Mouse (Mus musculus): ENCODE data around the gene Olfr960. TPM values are rescaled to one million over a fixed set of nuclear protein-coding genes. Genes with fewer than 3 reads are reported as not detected.

The Olfr960 gene
- not detected in 2 replicates for polyA plus RNA-seq (2012; rRNA removed; ENCODE audit: low replicate concordance)

DNA sequence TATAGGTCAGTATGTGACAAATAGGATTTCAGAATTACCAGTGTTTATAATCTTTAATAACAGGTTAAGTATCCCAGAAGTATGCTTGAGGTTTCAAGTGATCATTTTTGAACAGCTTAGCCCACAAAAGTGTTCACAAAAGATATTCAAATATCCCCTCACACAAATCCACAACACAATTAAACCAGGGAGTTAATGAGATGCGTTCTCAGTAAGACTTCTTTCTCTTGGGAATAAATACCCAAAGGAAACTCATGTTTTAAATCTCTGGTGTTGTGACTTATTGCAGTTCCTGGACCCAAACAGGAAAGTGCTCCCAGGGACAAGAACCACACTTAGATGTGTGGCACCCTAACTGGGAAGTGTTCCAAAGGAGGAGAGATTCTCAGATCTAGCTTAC lies at the start of gene Olfr960:
Olfr960 (plus strand) TSS at position 301 of the 400 bp plus-strand sequence.

DNA sequence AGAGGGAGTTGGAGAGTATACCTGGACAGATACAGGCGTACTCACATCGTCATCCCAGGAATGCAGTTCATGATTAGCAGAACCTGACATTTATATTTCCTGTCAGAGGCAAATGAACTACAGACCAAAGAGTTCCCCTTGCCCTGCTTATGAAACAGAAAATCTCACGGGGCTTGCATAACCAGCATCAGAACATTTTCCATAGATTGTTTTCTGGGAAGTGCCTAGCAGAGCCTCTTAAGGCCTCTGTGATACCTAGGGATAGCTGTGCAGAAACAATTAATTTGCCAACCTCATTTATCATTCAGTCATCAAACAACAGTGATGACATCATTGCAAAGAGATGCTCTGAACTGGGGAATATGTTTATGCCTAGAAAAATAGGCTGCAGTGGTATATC lies 45.7 kb upstream of the Olfr960 start, which contains the start of gene Olfr959:
Olfr959 (minus strand) TSS at position 101 of the 400 bp plus-strand sequence.

DNA sequence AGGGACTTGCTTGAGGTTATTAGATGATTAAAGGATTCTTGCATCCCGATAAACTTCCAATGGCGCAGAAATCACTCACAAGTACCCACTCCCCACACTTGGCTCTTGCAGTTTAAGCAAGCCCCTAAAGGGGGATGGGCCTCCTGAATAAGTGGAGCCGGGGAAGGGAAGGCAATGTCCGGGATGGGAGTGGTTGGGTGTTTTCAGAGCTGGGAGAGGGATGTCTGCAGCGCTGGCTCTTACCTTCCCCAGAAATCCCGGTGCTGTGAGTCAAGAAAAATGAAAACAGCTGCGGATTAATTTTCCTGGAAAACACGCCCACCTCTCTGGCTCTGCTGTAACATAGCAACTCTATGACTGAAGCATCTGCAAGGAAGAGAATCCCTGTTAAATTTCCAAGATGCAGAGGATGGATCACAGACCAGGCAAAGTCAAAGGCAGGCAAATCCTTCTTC lies 17.1 kb upstream of the Olfr960 start, which contains the start of gene AW551984:
AW551984 (minus strand) TSS at position 405 of the 455 bp plus-strand sequence.

DNA sequence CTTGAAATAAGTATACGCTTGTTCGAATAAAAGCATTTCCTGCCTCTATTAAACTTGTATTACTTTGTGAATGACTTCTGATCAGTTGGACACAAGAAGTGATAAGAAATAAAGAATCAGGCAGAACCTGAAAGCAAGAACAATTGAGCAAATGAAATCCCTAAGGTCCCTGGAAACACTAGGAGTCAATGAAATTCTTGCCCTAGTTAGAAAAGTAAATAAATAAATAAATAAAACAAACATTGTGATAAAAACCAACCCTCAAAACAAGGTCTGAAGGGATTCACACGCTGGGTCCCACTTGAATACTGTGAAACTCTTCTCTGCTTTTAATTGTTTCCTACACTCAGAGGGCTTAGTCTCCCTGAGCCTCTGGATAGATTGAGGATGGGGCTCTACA lies 10.8 kb upstream of the Olfr960 start, which contains the start of gene Olfr148:
Olfr148 (plus strand) TSS at position 301 of the 400 bp plus-strand sequence.

DNA sequence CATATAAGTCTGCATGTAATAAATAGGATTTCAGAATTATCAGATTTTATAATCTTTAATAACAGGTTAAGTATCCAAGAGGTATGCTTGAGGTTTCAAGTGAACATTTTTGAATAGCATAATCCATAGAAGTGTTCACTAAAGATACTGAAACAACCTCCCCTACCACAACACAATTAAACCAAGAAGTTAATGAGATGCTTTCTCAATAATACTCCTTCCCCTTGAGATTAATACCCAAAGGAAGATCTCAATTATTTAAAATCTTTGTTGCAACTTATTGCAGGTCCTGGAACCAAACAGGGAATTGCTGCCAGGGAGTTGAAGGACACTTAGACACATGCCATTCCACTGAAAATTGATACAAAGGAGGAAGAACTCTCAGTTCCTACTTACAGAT lies 23.6 kb downstream of the Olfr960 start, which contains the start of gene Olfr961:
Olfr961 (plus strand) TSS at position 301 of the 400 bp plus-strand sequence.

DNA sequence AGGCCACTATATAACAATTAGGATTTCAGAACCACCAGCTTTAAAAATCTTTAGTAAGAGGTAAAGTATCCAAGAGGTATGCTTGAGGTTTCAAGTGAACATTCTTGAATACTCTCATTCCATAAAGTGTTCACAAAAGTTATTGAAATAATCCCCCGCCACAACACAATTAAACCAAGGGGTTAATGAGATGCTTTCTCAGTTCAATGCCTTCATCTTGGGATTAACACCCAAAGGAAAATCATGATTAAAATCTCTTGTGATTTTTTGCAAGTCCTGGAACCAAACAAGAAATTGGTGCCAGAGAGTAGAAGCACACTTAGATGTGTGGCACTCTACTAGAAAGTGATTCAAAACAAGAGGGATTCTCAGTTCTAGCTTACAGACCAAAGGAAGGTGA lies 45.7 kb downstream of the Olfr960 start, which contains the start of gene Olfr963:
Olfr963 (plus strand) TSS at position 301 of the 400 bp plus-strand sequence.

Other genes with a start within 250 kb of the Olfr960 start
- not detected in 2 replicates for gene Olfr951, start 234.0 kb upstream of the Olfr960 start, polyA plus RNA-seq (2012; rRNA removed; ENCODE audit: low replicate concordance)
- gene Olfr952, start 194.2 kb upstream of the Olfr960 start, polyA plus RNA-seq (2012; rRNA removed; ENCODE audit: low replicate concordance): not detected in 2 replicates
- gene Olfr954, start 164.7 kb upstream of the Olfr960 start, polyA plus RNA-seq (2012; rRNA removed; ENCODE audit: low replicate concordance): not detected in 2 replicates
- not detected in 2 replicates for gene Olfr955, start 149.4 kb upstream of the Olfr960 start, polyA plus RNA-seq (2012; rRNA removed; ENCODE audit: low replicate concordance)
- gene Olfr44, start 127.4 kb upstream of the Olfr960 start, polyA plus RNA-seq (2012; rRNA removed; ENCODE audit: low replicate concordance): not detected in 2 replicates
- not detected in 2 replicates for gene Olfr957, start 105.6 kb upstream of the Olfr960 start, polyA plus RNA-seq (2012; rRNA removed; ENCODE audit: low replicate concordance)
- gene Olfr958, start 67.3 kb upstream of the Olfr960 start, polyA plus RNA-seq (2012; rRNA removed; ENCODE audit: low replicate concordance): not detected in 2 replicates
- gene Olfr959, start 45.8 kb upstream of the Olfr960 start, polyA plus RNA-seq (2012; rRNA removed; ENCODE audit: low replicate concordance): not detected in 2 replicates
- gene AW551984, start 17.0 kb upstream of the Olfr960 start, polyA plus RNA-seq (2012; rRNA removed; ENCODE audit: low replicate concordance): 0.56 and 16.2 TPM in 2 replicates
- not detected in 2 replicates for gene Olfr148, start 10.7 kb upstream of the Olfr960 start, polyA plus RNA-seq (2012; rRNA removed; ENCODE audit: low replicate concordance)
- gene Olfr961, start 23.7 kb downstream of the Olfr960 start, polyA plus RNA-seq (2012; rRNA removed; ENCODE audit: low replicate concordance): not detected in 2 replicates
- not detected in 2 replicates for gene Olfr963, start 45.8 kb downstream of the Olfr960 start, polyA plus RNA-seq (2012; rRNA removed; ENCODE audit: low replicate concordance)
- gene Olfr149, start 85.7 kb downstream of the Olfr960 start, polyA plus RNA-seq (2012; rRNA removed; ENCODE audit: low replicate concordance): not detected in 2 replicates
- not detected in 2 replicates for gene Olfr965, start 90.0 kb downstream of the Olfr960 start, polyA plus RNA-seq (2012; rRNA removed; ENCODE audit: low replicate concordance)
- gene Olfr150, start 109.6 kb downstream of the Olfr960 start, polyA plus RNA-seq (2012; rRNA removed; ENCODE audit: low replicate concordance): not detected in 2 replicates
- gene Olfr967, start 124.9 kb downstream of the Olfr960 start, polyA plus RNA-seq (2012; rRNA removed; ENCODE audit: low replicate concordance): not detected in 2 replicates
- not detected in 2 replicates for gene Olfr968, start 161.9 kb downstream of the Olfr960 start, polyA plus RNA-seq (2012; rRNA removed; ENCODE audit: low replicate concordance)
- not detected in 2 replicates for gene Olfr969, start 169.6 kb downstream of the Olfr960 start, polyA plus RNA-seq (2012; rRNA removed; ENCODE audit: low replicate concordance)
- gene Olfr970, start 187.5 kb downstream of the Olfr960 start, polyA plus RNA-seq (2012; rRNA removed; ENCODE audit: low replicate concordance): not detected in 2 replicates
- gene Olfr971, start 215.5 kb downstream of the Olfr960 start, polyA plus RNA-seq (2012; rRNA removed; ENCODE audit: low replicate concordance): not detected in 2 replicates
- gene Olfr972, start 245.0 kb downstream of the Olfr960 start, polyA plus RNA-seq (2012; rRNA removed; ENCODE audit: low replicate concordance): not detected in 2 replicates

Measured in subcutaneous adipose tissue, adult 2 months (tissue).